9 mouse cellular contexts compared by ENCODE assay signal in the genomic region with DNA sequence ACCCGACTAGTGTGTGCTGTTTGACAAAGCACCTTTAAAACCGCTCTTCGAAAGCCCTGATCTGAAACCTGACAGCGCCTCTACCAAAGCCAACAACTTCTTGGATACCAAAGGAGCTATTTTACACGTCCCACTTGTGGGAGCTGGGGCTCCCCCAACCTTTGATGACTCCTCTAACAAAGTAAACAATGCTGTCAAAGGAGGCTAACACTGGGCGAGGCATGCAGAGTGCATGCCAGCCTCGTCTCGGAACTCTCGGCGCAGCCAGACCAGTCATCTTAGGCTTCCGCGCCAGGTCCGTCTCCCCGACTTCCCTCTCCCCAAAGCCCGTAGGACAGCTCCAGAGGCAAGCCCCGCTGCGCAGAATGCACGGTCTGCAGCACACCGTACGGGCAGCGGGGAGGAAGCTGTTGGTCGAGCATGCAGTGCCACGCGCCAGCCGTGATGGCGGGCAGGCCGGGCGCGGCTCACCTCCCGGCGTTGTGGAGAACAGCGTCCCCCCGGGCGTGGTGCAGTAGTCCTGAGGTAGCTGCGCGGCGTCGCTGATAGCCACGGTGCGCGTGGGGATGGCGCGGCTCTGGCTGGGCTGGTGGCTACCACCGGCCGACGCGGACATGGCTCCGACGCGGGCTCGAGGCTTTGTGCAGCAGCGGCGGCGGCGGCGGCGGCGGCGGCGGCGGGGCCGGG. TPM values are rescaled to one million over a fixed set of nuclear protein-coding genes. Genes with fewer than 3 reads are reported as not detected.
DNase-seq lines count a peak whose midpoint lies in the region; ATAC-seq and TF ChIP-seq lines count a peak whose summit lies in the region.
"Had no signal": no experiment of that assay in that cellular context is flagged by ENCODE, and none has a peak within 500 bp of the region (broad histone marks: within the 10 kb centered on the region; RNA-seq: fewer than 3 reads in every experiment).

No protein-coding gene starts in this region.

- WGBS in limb, embryonic 14.5 days, result under 1% methylated on average over 59 of the region's 62 CpGs
- WGBS in midbrain, embryonic 13.5 days, result under 1% methylated on average over 53 of the region's 62 CpGs
- under 1% methylated on average over 61 of the region's 62 CpGs for WGBS in spleen, adult 2 months

- H3K27ac ChIP-seq in limb, embryonic 14.5 days (replicated peaks; ENCODE audit: low read depth, low read length), result peak overlapping the region; percentile 75
- H3K27ac ChIP-seq in midbrain, embryonic 13.5 days, result peak overlapping the region; percentile 87
- peak overlapping the region; percentile 84 for H3K27ac ChIP-seq in spleen, adult 2 months (ENCODE audit: insufficient read depth, low read length)

- peaks cover 8% of the 10 kb centered on the region; the same call in 1 of the 2 replicates for H3K36me3 ChIP-seq in limb, embryonic 14.5 days (ENCODE audit: control insufficient read depth, insufficient read depth, low read length)
- 0 out of 2 replicates have a peak, but pooled peaks cover 3% of the 10 kb centered on the region for H3K36me3 ChIP-seq in midbrain, embryonic 13.5 days
- H3K36me3 ChIP-seq in spleen, adult 2 months (ENCODE audit: control insufficient read depth, insufficient read depth, low read length), result no peaks in the 10 kb centered on the region

- no peak for TF ChIP-seq POLR2A in limb, embryonic 14.5 days (IDR thresholded peaks at IDR 0.05; ENCODE audit: borderline replicate concordance, extremely low read depth, insufficient read depth, insufficient read length)
- no peak for TF ChIP-seq POLR2A in spleen, adult 2 months (IDR thresholded peaks at IDR 0.05; ENCODE audit: low read depth, low read length)

- peak; percentile 41 for DNase-seq in embryo, embryonic 10 days (ENCODE audit: low spot score)
- DNase-seq in embryo, embryonic 11 days, result no peak
- peak; percentile 33 for DNase-seq in embryo, embryonic 10.5 days (ENCODE audit: low spot score)
- DNase-seq in gastrocnemius, postnatal 4 days (ENCODE audit: low spot score in 2 of 2), result peak; percentile 36 to 55
- DNase-seq in kidney, adult 11 months, result peak; percentile 43
- DNase-seq in limb, embryonic 14.5 days (ENCODE audit: low spot score), result no peak
- DNase-seq in spleen, adult 2 months (ENCODE audit: low read depth in 1 of 2, low spot score in 2 of 2), result peak in 1 of 2 experiments; percentile 38

- peaks cover 18% of the 10 kb centered on the region for H3K4me1 ChIP-seq in limb, embryonic 14.5 days (ENCODE audit: control insufficient read depth, insufficient read depth, low read length)
- peaks cover 46% of the 10 kb centered on the region for H3K4me1 ChIP-seq in midbrain, embryonic 13.5 days (replicated peaks)
- peaks cover 13% of the 10 kb centered on the region; the same call in 1 of the 2 replicates for H3K4me1 ChIP-seq in spleen, adult 2 months (ENCODE audit: control insufficient read depth, insufficient read depth, insufficient read length)

- no peaks in the 10 kb centered on the region for H3K27me3 ChIP-seq in limb, embryonic 14.5 days (ENCODE audit: control insufficient read depth, insufficient read depth, low read length)
- H3K27me3 ChIP-seq in midbrain, embryonic 13.5 days, result no peaks in the 10 kb centered on the region
- H3K27me3 ChIP-seq in spleen, adult 2 months (ENCODE audit: control insufficient read depth, insufficient read depth, low read length), result no peaks in the 10 kb centered on the region

- peak; percentile 16 for ATAC-seq in limb, embryonic 14.5 days (ENCODE audit: low FRiP score, low read depth)
- peak; percentile 76 for ATAC-seq in midbrain, embryonic 13.5 days

- TF ChIP-seq CTCF in spleen, adult 2 months (IDR thresholded peaks at IDR 0.05; ENCODE audit: extremely low read depth, insufficient read depth, insufficient read length, insufficient replicate concordance), result no peak

- peak overlapping the region; percentile 99 for H3K4me3 ChIP-seq in limb, embryonic 14.5 days (replicated peaks; ENCODE audit: low read length)
- peak overlapping the region; percentile 93 for H3K4me3 ChIP-seq in midbrain, embryonic 13.5 days (replicated peaks)
- H3K4me3 ChIP-seq in spleen, adult 2 months (ENCODE audit: extremely low read depth, insufficient read depth, insufficient read length), result peak overlapping the region; percentile 99

- H3K4me2 ChIP-seq in limb, embryonic 14.5 days (replicated peaks; ENCODE audit: low read depth, low read length, severe bottlenecking), result peak overlapping the region; percentile 87
- peak overlapping the region; percentile 87 for H3K4me2 ChIP-seq in midbrain, embryonic 13.5 days (replicated peaks)

- H3K9ac ChIP-seq in limb, embryonic 14.5 days (ENCODE audit: low read depth, low read length, severe bottlenecking), result peak overlapping the region; percentile 87
- peak overlapping the region; percentile 98 for H3K9ac ChIP-seq in midbrain, embryonic 13.5 days (replicated peaks)

- no peaks in the 10 kb centered on the region for H3K9me3 ChIP-seq in limb, embryonic 14.5 days (ENCODE audit: control insufficient read depth, low read length)
- no peaks in the 10 kb centered on the region for H3K9me3 ChIP-seq in midbrain, embryonic 13.5 days

RNA-seq across cellular contexts. Expression of gene Eif4ebp2, which starts 0.4 kb away (rescaled TPM):
- 100 to 1,000 TPM; 123 to 124 TPM for total RNA-seq in gastrocnemius, postnatal 4 days (2021)
- 55.4 and 77.6 TPM in 2 replicates for polyA plus RNA-seq in limb, embryonic 14.5 days (2012; rRNA removed)
- 42.7 and 50.4 TPM in 2 replicates for polyA plus RNA-seq in limb, embryonic 14.5 days (2014; fragmentation: Nextera tagmentation; extraction: Ambion mirVana)
- 75.5 and 83.2 TPM in 2 replicates for polyA plus RNA-seq in midbrain, embryonic 13.5 days (2015; fragmentation: Nextera tagmentation; extraction: Ambion mirVana)
- polyA plus RNA-seq in spleen, adult 2 months (2012; rRNA removed), result 93.7 and 133 TPM in 2 replicates

RNA-seq across cellular contexts. Expression of gene Lrrc20, which starts 23.5 kb away (rescaled TPM):
- 10 to 100 TPM; 41.8 to 44.1 TPM for total RNA-seq in gastrocnemius, postnatal 4 days (2021)
- 11.3 and 15.3 TPM in 2 replicates for polyA plus RNA-seq in limb, embryonic 14.5 days (2012; rRNA removed)
- polyA plus RNA-seq in limb, embryonic 14.5 days (2014; fragmentation: Nextera tagmentation; extraction: Ambion mirVana), result 10.2 and 10.4 TPM in 2 replicates
- 15.6 and 15.9 TPM in 2 replicates for polyA plus RNA-seq in midbrain, embryonic 13.5 days (2015; fragmentation: Nextera tagmentation; extraction: Ambion mirVana)
- polyA plus RNA-seq in spleen, adult 2 months (2012; rRNA removed), result 5.8 and 7.6 TPM in 2 replicates

RNA-seq across cellular contexts. Expression of gene Nodal, which starts 34.3 kb away (rescaled TPM):
- total RNA-seq in gastrocnemius, postnatal 4 days (2021), result under 1 TPM in 1 of 2 experiments, not detected in 1; 0.25 TPM
- polyA plus RNA-seq in limb, embryonic 14.5 days (2012; rRNA removed), result 0.10 and 0.16 TPM in 2 replicates
- 0.19 TPM in 1 of 2 replicates, not detected in the other for polyA plus RNA-seq in limb, embryonic 14.5 days (2014; fragmentation: Nextera tagmentation; extraction: Ambion mirVana)
- not detected in 2 replicates for polyA plus RNA-seq in midbrain, embryonic 13.5 days (2015; fragmentation: Nextera tagmentation; extraction: Ambion mirVana)
- polyA plus RNA-seq in spleen, adult 2 months (2012; rRNA removed), result 0.14 and 0.19 TPM in 2 replicates
- total RNA-seq: layer of hippocampus, postnatal 14 days had no signal

Comparison
In these comparisons a context has a peak if more than half of its experiments do, and no peak if none do; other contexts are left out.
1. DNase-seq: peak in embryo, embryonic 10 days (single experiment), embryo, embryonic 10.5 days (single experiment), gastrocnemius, postnatal 4 days (2 of 2) and kidney, adult 11 months (single experiment); none in embryo, embryonic 11 days (single experiment) and limb, embryonic 14.5 days (single experiment).
2. Peak in every context shown above with its lines, with median percentiles within 50 percentile points of each other: H3K27ac ChIP-seq and H3K4me3 ChIP-seq.